Mouse (Mus musculus) hindbrain, embryonic 12.5 days (tissue): ENCODE results near the gene Poll. TPM values are rescaled to one million over a fixed set of nuclear protein-coding genes. Genes with fewer than 3 reads are reported as not detected.
"Not testable (repeated sequence)": the region's sequence is repeated elsewhere in the genome, so short reads cannot be mapped to it uniquely, and the experiment has no call there.

Experiments
- ATAC-seq: fragments of 200-750 bp; cut with Nextera tagmentation; 2 replicates; pipeline ENCODE4 v1.8.0; 2017; ENCODE audit warnings: moderate TSS enrichment; ENCODE audit not compliant: low FRiP score
- H3K27ac ChIP-seq: fragments of 300-500 bp; sonication (generic); 2 replicates; pipeline ENCODE4 v1.5.1; 2016; ENCODE audit warnings: mild to moderate bottlenecking
- H3K27me3 ChIP-seq: fragments of 300-500 bp; sonication (generic); 2 replicates; pipeline ENCODE4 v1.6.1; 2016; ENCODE audit warnings: mild to moderate bottlenecking
- H3K36me3 ChIP-seq: fragments of 300-500 bp; sonication (generic); 2 replicates; pipeline ENCODE4 v1.6.1; 2016; ENCODE audit warnings: mild to moderate bottlenecking
- H3K4me1 ChIP-seq: fragments of 300-500 bp; sonication (generic); 2 replicates; pipeline ENCODE4 v1.6.1; 2016
- H3K4me2 ChIP-seq: fragments of 300-500 bp; sonication (generic); replicated peaks from 2 replicates; pipeline ENCODE4 v1.6.1; 2016; ENCODE audit warnings: mild to moderate bottlenecking
- H3K4me3 ChIP-seq: fragments of 300-500 bp; sonication (generic); 2 replicates; pipeline ENCODE4 v1.5.1; 2016; ENCODE audit warnings: mild to moderate bottlenecking
- H3K9ac ChIP-seq: fragments of 300-500 bp; sonication (generic); 2 replicates; pipeline ENCODE4 v1.6.1; 2016; ENCODE audit warnings: mild to moderate bottlenecking, moderate library complexity
- H3K9me3 ChIP-seq: fragments of 300-500 bp; sonication (generic); replicated peaks from 2 replicates; pipeline ENCODE4 v1.6.1; 2016; ENCODE audit warnings: mild to moderate bottlenecking
- WGBS: fragments of 180-500 bp; shearing (Covaris S2); methylation state at CpG from one replicate; pipeline ENCODE4 v1.1.7; 2016; 5-methylcytosine and 5-hydroxymethylcytosine counted together
- polyA plus RNA-seq: library from polyadenylated mRNA; unstranded; fragments of >200 nt; fragmentation: Nextera tagmentation; extraction: Ambion mirVana; gene quantifications from 2 replicates; pipeline ENCODE4 v1.2.1, GENCODE M21; 2016

Gene Poll
- polyA plus RNA-seq, 1 experiment from 2014 or later, result 16.5 TPM

- Histone ChIP-seq H3K36me3 (peaks cover 29% of the 10 kb centered on the region), H3K9ac (0 out of 2 replicates have a peak overlapping the region, but pooled peaks have one; percentile 8), H3K27me3 (peaks cover 41% of the 10 kb centered on the region), H3K4me1 (peaks cover 27% of the 10 kb centered on the region), H3K4me2 (no peak overlapping the region), H3K4me3 (no peak overlapping the region), H3K9me3 (no peaks in the 10 kb centered on the region), H3K27ac (no peak overlapping the region)
- 51% methylated on average over 19 of the region's 19 CpGs for WGBS
- no peak for ATAC-seq
Observed at GRCm38 (mm10) chr19:45574941-45575631, 14.8 kb upstream of the Poll start.

- Histone ChIP-seq H3K9me3 (no peaks in the 10 kb centered on the region), H3K9ac (no peak overlapping the region), H3K4me1 (peaks cover 21% of the 10 kb centered on the region), H3K4me2 (no peak overlapping the region), H3K27ac (no peak overlapping the region), H3K4me3 (no peak overlapping the region), H3K36me3 (peaks cover 29% of the 10 kb centered on the region), H3K27me3 (peaks cover 44% of the 10 kb centered on the region)
- no peak for ATAC-seq
- WGBS, result 78% methylated on average over 7 of the region's 7 CpGs
Observed at GRCm38 (mm10) chr19:45574339-45574898, 14.1 kb upstream of the Poll start.

DNA sequence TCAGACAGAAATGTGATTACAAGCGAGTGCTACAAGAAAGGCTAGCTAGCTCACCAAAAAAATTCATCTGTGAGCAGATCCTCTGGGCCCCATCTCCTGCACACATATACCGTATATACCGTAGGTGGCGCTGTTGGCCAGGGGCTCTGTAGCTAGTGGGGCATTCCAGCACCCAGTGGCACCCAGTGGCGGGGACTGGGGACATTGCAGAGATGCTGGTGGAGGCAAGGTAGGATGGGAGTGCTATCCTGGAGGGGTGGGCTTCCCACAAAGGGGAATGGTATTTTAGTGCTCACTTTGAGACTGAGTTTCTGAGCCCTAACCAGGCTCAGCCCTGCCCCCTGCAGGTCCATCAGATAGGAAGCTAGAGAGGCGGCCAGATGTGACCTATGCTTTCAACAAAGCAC, 13.5 kb upstream of the Poll start:
- Histone ChIP-seq H3K36me3 (peaks cover 25% of the 10 kb centered on the region), H3K27me3 (peaks cover 44% of the 10 kb centered on the region), H3K27ac (no peak overlapping the region), H3K4me3 (no peak overlapping the region), H3K9me3 (no peaks in the 10 kb centered on the region), H3K9ac (no peak overlapping the region), H3K4me1 (peaks cover 21% of the 10 kb centered on the region), H3K4me2 (no peak overlapping the region)
- peak; percentile 59 for ATAC-seq
- 19% methylated on average over 6 of the region's 6 CpGs for whole genome bisulfite sequencing

GRCm38 (mm10) chr19:45573033-45573432, 12.7 kb upstream of the Poll start:
- Histone ChIP-seq H3K9me3 (no peaks in the 10 kb centered on the region), H3K4me2 (no peak overlapping the region), H3K36me3 (peaks cover 18% of the 10 kb centered on the region), H3K27me3 (peaks cover 39% of the 10 kb centered on the region), H3K4me1 (peaks cover 22% of the 10 kb centered on the region), H3K27ac (no peak overlapping the region), H3K4me3 (no peak overlapping the region), H3K9ac (no peak overlapping the region)
- no peak for ATAC-seq
- 79% methylated on average over 6 of the region's 6 CpGs for WGBS

GRCm38 (mm10) chr19:45567367-45567766, 7.0 kb upstream of the Poll start:
- H3K4me1 ChIP-seq, result peaks cover 17% of the 10 kb centered on the region
- no peak overlapping the region for H3K9ac ChIP-seq
- H3K4me2 ChIP-seq, result no peak overlapping the region
- H3K36me3 ChIP-seq, result peaks cover under 1% of the 10 kb centered on the region
- no peak overlapping the region for H3K4me3 ChIP-seq
- 0 out of 2 replicates have a peak overlapping the region, but pooled peaks have one; percentile 23 for H3K27ac ChIP-seq
- no peak for ATAC-seq
- H3K9me3 ChIP-seq, result no peaks in the 10 kb centered on the region
- WGBS, result 40% methylated on average over 14 of the region's 14 CpGs
- H3K27me3 ChIP-seq, result peaks cover 4% of the 10 kb centered on the region; the same call in 1 of the 2 replicates

DNA sequence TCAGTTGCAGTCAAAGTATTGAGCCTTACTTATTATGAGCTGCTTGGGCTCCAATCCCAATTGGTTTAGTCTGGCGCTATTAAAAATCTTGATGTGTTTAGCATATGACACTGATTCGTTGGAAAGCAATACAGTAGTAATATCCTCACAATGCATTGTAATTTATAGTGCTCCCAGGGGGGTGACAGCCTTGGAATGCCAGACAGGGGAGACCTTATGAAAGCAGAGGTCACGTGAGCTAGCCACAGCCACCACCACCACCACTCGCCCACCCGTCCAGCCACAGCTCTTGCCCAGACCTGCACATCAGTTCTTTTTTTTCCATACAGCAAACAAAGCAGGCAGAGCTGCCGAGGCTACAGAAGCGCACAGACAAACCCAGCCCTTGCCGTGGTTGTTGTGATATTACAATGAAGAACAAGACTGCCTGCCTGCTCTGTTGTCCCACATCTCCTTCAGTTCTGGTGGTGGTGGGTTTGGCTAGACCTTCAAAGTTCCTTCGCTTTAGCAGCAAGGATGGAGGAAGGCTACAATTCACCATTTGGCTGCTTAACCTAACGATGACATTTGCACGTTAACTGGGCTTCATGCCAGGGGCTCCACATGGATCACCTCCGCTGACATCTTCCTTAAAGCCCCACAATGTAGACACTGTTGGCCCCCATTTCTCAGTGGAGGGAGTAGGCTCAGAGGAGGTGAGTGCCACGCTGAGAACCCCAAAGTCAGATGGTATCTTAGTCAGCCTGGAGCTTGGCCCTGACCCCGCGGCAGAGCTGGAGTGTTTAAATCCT, 5.8 kb upstream of the Poll start:
- H3K27me3 ChIP-seq, result peaks cover 4% of the 10 kb centered on the region; the same call in 1 of the 2 replicates
- H3K9me3 ChIP-seq, result no peaks in the 10 kb centered on the region
- peaks cover 19% of the 10 kb centered on the region for H3K4me1 ChIP-seq
- ATAC-seq, result no peak
- H3K36me3 ChIP-seq, result no peaks in the 10 kb centered on the region; the same call in 1 of the 2 replicates
- H3K4me2 ChIP-seq, result no peak overlapping the region
- H3K4me3 ChIP-seq, result no peak overlapping the region
- H3K27ac ChIP-seq, result peak overlapping the region; percentile 19; the same call in 1 of the 2 replicates
- H3K9ac ChIP-seq, result no peak overlapping the region
- WGBS, result 61% methylated on average over 15 of the region's 15 CpGs

DNA sequence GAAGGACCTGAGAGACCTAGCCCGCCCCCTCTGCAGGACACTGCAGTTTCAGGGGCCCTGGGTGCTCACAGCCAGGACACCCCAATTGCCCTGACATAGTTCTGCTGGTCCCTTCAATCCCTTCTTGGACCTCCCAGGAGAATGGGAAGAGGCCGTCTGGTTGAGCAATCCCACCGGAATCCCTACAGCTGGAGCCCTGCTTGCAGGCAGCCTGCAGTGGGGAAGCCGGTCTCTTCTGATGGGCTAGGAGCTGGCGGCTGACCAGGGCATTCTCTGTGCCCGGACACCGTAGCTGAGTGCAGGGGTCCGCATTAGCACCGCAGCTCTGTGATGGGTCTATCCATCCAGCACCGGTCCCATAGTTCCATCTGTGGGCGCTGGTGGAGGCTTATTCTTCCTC, 6.2 kb downstream of the Poll start:
- Histone ChIP-seq H3K4me1 (0 out of 2 replicates have a peak, but pooled peaks cover 4% of the 10 kb centered on the region), H3K27ac (no peak overlapping the region), H3K4me3 (no peak overlapping the region), H3K9me3 (no peaks in the 10 kb centered on the region), H3K9ac (no peak overlapping the region), H3K27me3 (peaks cover 6% of the 10 kb centered on the region), H3K4me2 (no peak overlapping the region), H3K36me3 (peaks cover 34% of the 10 kb centered on the region)
- WGBS, result 90% methylated on average over 11 of the region's 11 CpGs
- no peak for ATAC-seq

DNA sequence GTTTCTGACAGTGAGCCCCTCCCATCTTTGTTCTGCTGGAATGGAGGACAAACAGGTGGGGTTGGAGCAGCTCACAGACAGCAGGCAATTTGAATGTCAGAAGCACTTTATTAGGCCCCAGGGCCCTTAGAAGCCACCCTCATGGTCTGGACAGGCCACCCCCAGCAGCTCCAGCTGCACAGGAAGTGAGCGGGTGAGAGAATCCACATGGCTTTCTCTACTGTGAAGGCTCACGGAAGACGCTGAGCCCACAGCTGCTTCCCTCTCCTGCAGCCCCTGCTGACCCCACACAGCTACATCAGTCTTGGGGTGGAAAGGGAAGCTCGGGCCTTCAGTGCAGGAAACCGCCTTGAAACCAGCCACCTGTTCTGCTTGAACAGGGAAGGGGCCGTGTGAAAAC, 8.1 kb downstream of the Poll start:
- no peak overlapping the region for H3K4me2 ChIP-seq
- no peaks in the 10 kb centered on the region for H3K9me3 ChIP-seq
- H3K36me3 ChIP-seq, result peaks cover 29% of the 10 kb centered on the region
- no peak for ATAC-seq
- H3K4me1 ChIP-seq, result peaks cover 8% of the 10 kb centered on the region; the same call in 1 of the 2 replicates
- H3K4me3 ChIP-seq, result no peak overlapping the region
- WGBS, result 83% methylated on average over 6 of the region's 6 CpGs
- peaks cover 20% of the 10 kb centered on the region for H3K27me3 ChIP-seq
- H3K27ac ChIP-seq, result no peak overlapping the region
- H3K9ac ChIP-seq, result no peak overlapping the region

DNA sequence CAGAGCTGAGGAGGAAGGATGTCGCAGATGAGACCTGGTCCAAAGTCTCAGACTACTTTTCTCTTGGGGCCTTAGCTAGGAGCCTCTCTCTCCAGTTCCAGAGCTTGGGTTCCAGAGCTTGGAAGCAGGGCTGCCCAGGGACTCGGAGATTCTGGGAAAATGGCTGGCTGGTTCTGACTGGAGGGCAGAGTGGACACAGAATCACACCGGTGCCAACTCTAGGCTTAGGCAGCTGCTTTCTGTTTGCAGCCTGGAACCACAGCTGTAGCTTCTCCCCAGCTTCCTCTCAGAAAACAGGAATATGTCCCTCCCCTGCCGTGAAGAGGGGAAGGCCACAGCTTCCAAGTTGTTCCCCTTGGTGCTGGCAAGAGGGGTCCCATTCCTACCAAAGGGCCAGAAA, 10.4 kb downstream of the Poll start:
- Histone ChIP-seq H3K36me3 (peaks cover 21% of the 10 kb centered on the region), H3K4me1 (peaks cover 8% of the 10 kb centered on the region), H3K27me3 (peaks cover 40% of the 10 kb centered on the region), H3K4me2 (no peak overlapping the region), H3K9me3 (no peaks in the 10 kb centered on the region), H3K9ac (no peak overlapping the region), H3K27ac (no peak overlapping the region), H3K4me3 (no peak overlapping the region)
- WGBS, result 82% methylated on average over 4 of the region's 4 CpGs
- ATAC-seq, result no peak

- H3K4me3 ChIP-seq, result no peak overlapping the region
- H3K4me2 ChIP-seq, result no peak overlapping the region
- peaks cover 15% of the 10 kb centered on the region for H3K36me3 ChIP-seq
- no peak for ATAC-seq
- H3K9ac ChIP-seq, result no peak overlapping the region
- no peak overlapping the region for H3K27ac ChIP-seq
- H3K4me1 ChIP-seq, result peaks cover 14% of the 10 kb centered on the region
- no peaks in the 10 kb centered on the region for H3K9me3 ChIP-seq
- peaks cover 44% of the 10 kb centered on the region for H3K27me3 ChIP-seq
- WGBS, result 64% methylated on average over 23 of the region's 23 CpGs
Observed at GRCm38 (mm10) chr19:45549128-45549915, 11.0 kb downstream of the Poll start.

- H3K4me1 ChIP-seq, result peaks cover 20% of the 10 kb centered on the region
- ATAC-seq, H3K9ac ChIP-seq, H3K27ac ChIP-seq, H3K4me3 ChIP-seq, H3K4me2 ChIP-seq, H3K9me3 ChIP-seq, H3K36me3 ChIP-seq: not testable (repeated sequence)
- peaks cover 55% of the 10 kb centered on the region for H3K27me3 ChIP-seq
Observed at GRCm38 (mm10) chr19:45548196-45548595, 12.1 kb downstream of the Poll start.

DNA sequence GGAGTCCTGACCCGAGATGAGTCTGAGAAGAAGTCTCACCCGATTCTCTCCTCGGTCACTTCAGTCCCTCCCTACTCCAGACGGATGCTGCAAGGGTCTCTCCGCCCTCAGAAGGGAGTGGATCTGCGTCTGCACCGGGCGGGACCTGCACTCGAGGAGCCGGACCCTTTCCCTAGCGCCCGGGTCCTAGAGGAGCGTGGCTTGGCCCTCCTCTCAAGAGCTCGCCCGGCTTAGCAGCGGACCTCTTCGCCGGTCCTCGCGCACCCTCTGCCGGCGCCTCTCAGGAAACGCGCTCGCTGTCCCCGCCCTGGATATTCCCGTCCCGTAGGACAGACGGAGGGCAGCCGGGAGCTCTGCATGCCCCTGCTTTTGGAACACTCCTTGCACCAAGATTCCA, 15.4 kb downstream of the Poll start:
- peak overlapping the region; percentile 45 for H3K9ac ChIP-seq
- peaks cover 41% of the 10 kb centered on the region for H3K4me1 ChIP-seq

More for the DNA sequence above, 15.4 kb downstream of the Poll start:
- Histone ChIP-seq H3K27ac (no peak overlapping the region), H3K4me2 (peak overlapping the region; percentile 68), H3K27me3 (peaks cover 86% of the 10 kb centered on the region), H3K36me3 (no peaks in the 10 kb centered on the region), H3K9me3 (no peaks in the 10 kb centered on the region), H3K4me3 (peak overlapping the region; percentile 29)
- ATAC-seq, result peak; percentile 49
- under 1% methylated on average over 30 of the region's 30 CpGs for WGBS
